ENCODE assay signal across 12 mouse cellular contexts in the genomic region with DNA sequence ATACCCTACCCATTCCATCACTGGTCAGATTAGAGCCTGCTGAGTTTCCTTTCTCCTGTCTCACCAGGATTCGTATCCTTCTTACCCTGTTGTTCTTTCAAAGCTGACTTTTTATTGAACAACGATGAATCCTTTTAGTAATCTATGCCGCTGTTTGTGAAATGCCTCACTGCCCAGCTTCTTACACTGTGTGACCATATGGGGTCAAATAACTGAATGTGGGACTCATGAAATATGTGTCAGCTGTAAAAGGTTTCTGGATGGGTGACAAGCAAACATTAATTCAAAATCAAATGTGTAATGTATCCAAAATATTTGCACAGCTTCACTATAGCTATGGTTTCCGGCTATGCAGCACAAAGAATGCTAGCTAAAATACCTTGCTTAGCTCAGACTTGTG.
"Had no signal": no experiment of that assay in that cellular context is flagged by ENCODE, and none has a peak within 500 bp of the region (broad histone marks: within the 10 kb centered on the region; RNA-seq: fewer than 3 reads in every experiment).

No protein-coding gene starts in this region.

- H3K4me2 ChIP-seq: limb, embryonic 13.5 days; midbrain, embryonic 12.5 days; neural tube, embryonic 13.5 days had no signal

- DNase-seq: left cerebral cortex, postnatal 4 days; lung, adult 18-20 months; retina, postnatal 1 day; right cerebral cortex, postnatal 4 days; spleen, adult 18-20 months; thymus, adult 2 months; thymus, postnatal 25 days had no signal

- H3K27me3 ChIP-seq: limb, embryonic 13.5 days; neural tube, embryonic 13.5 days had no signal

- H3K9me3 ChIP-seq: limb, embryonic 13.5 days; midbrain, embryonic 12.5 days; neural tube, embryonic 13.5 days had no signal

- H3K27ac ChIP-seq: limb, embryonic 13.5 days; liver, embryonic 14.5 days; midbrain, embryonic 12.5 days; neural tube, embryonic 13.5 days had no signal

- H3K4me3 ChIP-seq: limb, embryonic 13.5 days; midbrain, embryonic 12.5 days; neural tube, embryonic 13.5 days had no signal

- H3K36me3 ChIP-seq: limb, embryonic 13.5 days; midbrain, embryonic 12.5 days; neural tube, embryonic 13.5 days had no signal

- H3K9ac ChIP-seq: limb, embryonic 13.5 days; liver, embryonic 14.5 days; midbrain, embryonic 12.5 days; neural tube, embryonic 13.5 days had no signal

- ATAC-seq: midbrain, embryonic 16.5 days had no signal
